Mouse (Mus musculus) hindbrain, embryonic 13.5 days (tissue): ENCODE measurements around the gene Gm21860. TPM values are rescaled to one million over a fixed set of nuclear protein-coding genes. Genes with fewer than 3 reads are reported as not detected.
A peak's percentile ranks its signal among the peaks of the same experiment; 100 is the strongest.
"Not testable (repeated sequence)": the region's sequence is repeated elsewhere in the genome, so short reads cannot be mapped to it uniquely, and the experiment has no call there.

ENCODE experiments used
- ATAC-seq: fragments of 200-750 bp; cut with Nextera tagmentation; 2 replicates; pipeline ENCODE4 v1.8.0; 2017; ENCODE audit warnings: moderate TSS enrichment; ENCODE audit not compliant: low FRiP score
- H3K27ac ChIP-seq: fragments of 300-500 bp; sonication (generic); 2 replicates; pipeline ENCODE4 v1.5.1; 2015; ENCODE audit warnings: inconsistent platforms, mild to moderate bottlenecking, moderate library complexity
- H3K27me3 ChIP-seq: fragments of 300-500 bp; sonication (generic); 2 replicates; pipeline ENCODE4 v1.6.1; 2015; ENCODE audit warnings: mild to moderate bottlenecking, inconsistent platforms
- H3K36me3 ChIP-seq: fragments of 300-500 bp; sonication (generic); 2 replicates; pipeline ENCODE4 v1.6.1; 2015; ENCODE audit warnings: mild to moderate bottlenecking, inconsistent platforms
- H3K4me1 ChIP-seq: fragments of 300-500 bp; sonication (generic); replicated peaks from 2 replicates; pipeline ENCODE4 v1.6.1; 2015; ENCODE audit warnings: inconsistent platforms
- H3K4me2 ChIP-seq: fragments of 300-500 bp; sonication (generic); 2 replicates; pipeline ENCODE4 v1.6.1; 2015; ENCODE audit warnings: inconsistent platforms, mild to moderate bottlenecking, moderate library complexity
- H3K4me3 ChIP-seq: fragments of 300-500 bp; sonication (generic); 2 replicates; pipeline ENCODE4 v1.5.1; 2015; ENCODE audit warnings: mild to moderate bottlenecking, inconsistent platforms
- H3K9ac ChIP-seq: fragments of 300-500 bp; sonication (generic); 2 replicates; pipeline ENCODE4 v1.6.1; 2015; ENCODE audit warnings: mild to moderate bottlenecking, inconsistent platforms
- H3K9me3 ChIP-seq: fragments of 300-500 bp; sonication (generic); 2 replicates; pipeline ENCODE4 v1.6.1; 2016; ENCODE audit warnings: inconsistent platforms
- WGBS: fragments of 180-500 bp; shearing (Covaris S2); methylation state at CpG from one replicate; pipeline ENCODE4 v1.1.7; 2015; 5-methylcytosine and 5-hydroxymethylcytosine counted together
- polyA plus RNA-seq: library from polyadenylated mRNA; unstranded; fragments of >200 nt; fragmentation: Nextera tagmentation; extraction: Ambion mirVana; gene quantifications from 2 replicates; pipeline ENCODE4 v1.2.1, GENCODE M21; 2015

Gene Gm21860
- polyA plus RNA-seq, 1 experiment from 2014 or later = not detected

- not testable (repeated sequence) for H3K4me3 ChIP-seq, H3K9ac ChIP-seq, H3K27me3 ChIP-seq, H3K27ac ChIP-seq, H3K4me2 ChIP-seq, H3K4me1 ChIP-seq
- H3K9me3 ChIP-seq = peaks cover 41% of the 10 kb centered on the region
- WGBS = 75% methylated on average over 28 of the region's 28 CpGs
- H3K36me3 ChIP-seq = peaks cover 41% of the 10 kb centered on the region
- peak; percentile 14; the same call in 1 of the 2 replicates for ATAC-seq
Observed at GRCm38 (mm10) chrY:90738841-90739530, 15.6 kb downstream of the Gm21860 start.

GRCm38 (mm10) chrY:90738431-90738680, 16.3 kb downstream of the Gm21860 start:
- ATAC-seq = no peak
- H3K27ac ChIP-seq = no peak overlapping the region
- H3K36me3 ChIP-seq = peaks cover 41% of the 10 kb centered on the region
- no peak overlapping the region for H3K4me3 ChIP-seq
- H3K4me2 ChIP-seq = no peak overlapping the region
- no peak overlapping the region for H3K9ac ChIP-seq
- WGBS = 92% methylated on average over 1 of the region's 1 CpGs
- no peaks in the 10 kb centered on the region for H3K27me3 ChIP-seq
- H3K4me1 ChIP-seq = no peaks in the 10 kb centered on the region
- H3K9me3 ChIP-seq = peaks cover 41% of the 10 kb centered on the region

GRCm38 (mm10) chrY:90737606-90738430, 16.8 kb downstream of the Gm21860 start:
- Histone ChIP-seq H3K4me3 (no peak overlapping the region), H3K36me3 (peaks cover 39% of the 10 kb centered on the region), H3K27me3 (no peaks in the 10 kb centered on the region), H3K9ac (no peak overlapping the region), H3K4me1 (no peaks in the 10 kb centered on the region), H3K9me3 (peaks cover 40% of the 10 kb centered on the region), H3K4me2 (no peak overlapping the region), H3K27ac (no peak overlapping the region)
- ATAC-seq = no peak
- WGBS = 63% methylated on average over 4 of the region's 7 CpGs

GRCm38 (mm10) chrY:90736217-90737000, 18.2 kb downstream of the Gm21860 start:
- H3K4me1 ChIP-seq, H3K9ac ChIP-seq, H3K27me3 ChIP-seq, H3K4me2 ChIP-seq, H3K4me3 ChIP-seq, H3K27ac ChIP-seq, ATAC-seq: not testable (repeated sequence)
- Histone ChIP-seq H3K9me3 (peaks cover 26% of the 10 kb centered on the region), H3K36me3 (peaks cover 25% of the 10 kb centered on the region)
- 74% methylated on average over 6 of the region's 9 CpGs for WGBS

- WGBS = 82% methylated on average over 5 of the region's 5 CpGs
- ATAC-seq, H3K4me2 ChIP-seq, H3K9ac ChIP-seq, H3K4me3 ChIP-seq, H3K27ac ChIP-seq, H3K27me3 ChIP-seq, H3K4me1 ChIP-seq: not testable (repeated sequence)
- Histone ChIP-seq H3K9me3 (peaks cover 19% of the 10 kb centered on the region), H3K36me3 (peaks cover 18% of the 10 kb centered on the region)
Observed at GRCm38 (mm10) chrY:90735181-90735895, 19.3 kb downstream of the Gm21860 start.

- not testable (repeated sequence) for H3K9me3 ChIP-seq, H3K4me1 ChIP-seq, H3K27me3 ChIP-seq, H3K4me3 ChIP-seq, H3K36me3 ChIP-seq, H3K4me2 ChIP-seq, H3K27ac ChIP-seq, ATAC-seq, H3K9ac ChIP-seq
- 57% methylated on average over 8 of the region's 8 CpGs for WGBS
Observed at GRCm38 (mm10) chrY:90734334-90734696, 20.3 kb downstream of the Gm21860 start.

- ATAC-seq, H3K9ac ChIP-seq, H3K27me3 ChIP-seq, H3K27ac ChIP-seq, H3K4me2 ChIP-seq, H3K36me3 ChIP-seq, H3K4me3 ChIP-seq, H3K4me1 ChIP-seq, H3K9me3 ChIP-seq: not testable (repeated sequence)
- WGBS = 77% methylated on average over 9 of the region's 9 CpGs
Observed at GRCm38 (mm10) chrY:90733656-90734333, 20.8 kb downstream of the Gm21860 start.

- not testable (repeated sequence) for H3K4me2 ChIP-seq, H3K27me3 ChIP-seq, H3K36me3 ChIP-seq, H3K9ac ChIP-seq, H3K9me3 ChIP-seq, ATAC-seq, H3K27ac ChIP-seq, H3K4me1 ChIP-seq, H3K4me3 ChIP-seq
- WGBS = 59% methylated on average over 10 of the region's 10 CpGs
Observed at GRCm38 (mm10) chrY:90732101-90732542, 22.5 kb downstream of the Gm21860 start.

GRCm38 (mm10) chrY:90731593-90731955, 23.0 kb downstream of the Gm21860 start:
- WGBS = 61% methylated on average over 1 of the region's 1 CpGs
- H3K27ac ChIP-seq, ATAC-seq, H3K4me2 ChIP-seq, H3K4me3 ChIP-seq, H3K36me3 ChIP-seq, H3K9ac ChIP-seq, H3K27me3 ChIP-seq, H3K4me1 ChIP-seq, H3K9me3 ChIP-seq: not testable (repeated sequence)

- ATAC-seq = peak; percentile 85; the same call in 1 of the 2 replicates
- not testable (repeated sequence) for H3K4me3 ChIP-seq, H3K4me1 ChIP-seq, H3K9me3 ChIP-seq, H3K9ac ChIP-seq, H3K4me2 ChIP-seq, H3K36me3 ChIP-seq, H3K27ac ChIP-seq, H3K27me3 ChIP-seq
- 67% methylated on average over 20 of the region's 20 CpGs for WGBS
Observed at GRCm38 (mm10) chrY:90730908-90731592, 23.6 kb downstream of the Gm21860 start.

GRCm38 (mm10) chrY:90729816-90730303, 24.8 kb downstream of the Gm21860 start:
- H3K36me3 ChIP-seq, H3K4me2 ChIP-seq, H3K27me3 ChIP-seq, H3K9ac ChIP-seq, H3K9me3 ChIP-seq, H3K27ac ChIP-seq, H3K4me3 ChIP-seq, ATAC-seq, H3K4me1 ChIP-seq: not testable (repeated sequence)
- WGBS = 60% methylated on average over 12 of the region's 12 CpGs
